Mouse (Mus musculus) midbrain, embryonic 15.5 days (tissue): ENCODE results near the gene E2f4. TPM values are rescaled to one million over a fixed set of nuclear protein-coding genes. Genes with fewer than 3 reads are reported as not detected.

Experiments used
- ATAC-seq: fragments of 200-750 bp; cut with Nextera tagmentation; replicated peaks from 2 replicates; pipeline ENCODE4 v1.8.0; 2017; ENCODE audit warnings: moderate TSS enrichment
- H3K27ac ChIP-seq: fragments of 300-500 bp; sonication (generic); 2 replicates; pipeline ENCODE4 v1.5.1; 2015; ENCODE audit warnings: mild to moderate bottlenecking, inconsistent platforms
- H3K27me3 ChIP-seq: fragments of 300-500 bp; sonication (generic); replicated peaks from 2 replicates; pipeline ENCODE4 v1.6.1; 2015; ENCODE audit warnings: inconsistent platforms
- H3K36me3 ChIP-seq: fragments of 300-500 bp; sonication (generic); replicated peaks from 2 replicates; pipeline ENCODE4 v1.6.1; 2015; ENCODE audit warnings: inconsistent platforms
- H3K4me1 ChIP-seq: fragments of 300-500 bp; sonication (generic); 2 replicates; pipeline ENCODE4 v1.6.1; 2015; ENCODE audit warnings: inconsistent platforms
- H3K4me2 ChIP-seq: fragments of 300-500 bp; sonication (generic); 2 replicates; pipeline ENCODE4 v1.6.1; 2015; ENCODE audit warnings: inconsistent platforms, mild to moderate bottlenecking, moderate library complexity
- H3K4me3 ChIP-seq: fragments of 300-500 bp; sonication (generic); 2 replicates; pipeline ENCODE4 v1.5.1; 2015; ENCODE audit warnings: mild to moderate bottlenecking, inconsistent platforms
- H3K9ac ChIP-seq: fragments of 300-500 bp; sonication (generic); 2 replicates; pipeline ENCODE4 v1.6.1; 2015; ENCODE audit warnings: mild to moderate bottlenecking, inconsistent platforms
- H3K9me3 ChIP-seq: fragments of 300-500 bp; sonication (generic); 2 replicates; pipeline ENCODE4 v1.6.1; 2016; ENCODE audit warnings: inconsistent platforms
- WGBS: fragments of 180-500 bp; shearing (Covaris S2); methylation state at CpG from one replicate; pipeline ENCODE4 v1.1.7; 2015; ENCODE audit warnings: mixed read lengths; 5-methylcytosine and 5-hydroxymethylcytosine counted together
- polyA plus RNA-seq: library from polyadenylated mRNA; unstranded; fragments of >200 nt; fragmentation: Nextera tagmentation; extraction: Ambion mirVana; gene quantifications from 2 replicates; pipeline ENCODE4 v1.2.1, GENCODE M21; 2015

The E2f4 gene
- polyA plus RNA-seq, 1 experiment from 2014 or later = 45.3 TPM

- Histone ChIP-seq H3K9ac (no peak overlapping the region), H3K27me3 (no peaks in the 10 kb centered on the region), H3K4me1 (no peaks in the 10 kb centered on the region), H3K36me3 (0 out of 2 replicates have a peak, but pooled peaks cover 4% of the 10 kb centered on the region), H3K4me3 (peak overlapping the region; percentile 18), H3K9me3 (no peaks in the 10 kb centered on the region), H3K27ac (no peak overlapping the region), H3K4me2 (0 out of 2 replicates have a peak overlapping the region, but pooled peaks have one; percentile 1)
- 50% methylated on average over 32 of the region's 32 CpGs for WGBS
- ATAC-seq = peak; percentile 33
These were observed 39.1 kb downstream of the E2f4 start for GRCm38 (mm10) chr8:105336373-105337130.

- no peaks in the 10 kb centered on the region for H3K36me3 ChIP-seq
- no peak overlapping the region for H3K4me3 ChIP-seq
- H3K27me3 ChIP-seq = no peaks in the 10 kb centered on the region
- H3K9ac ChIP-seq = no peak overlapping the region
- no peak overlapping the region for H3K27ac ChIP-seq
- ATAC-seq = no peak
- H3K4me1 ChIP-seq = no peaks in the 10 kb centered on the region
- 70% methylated on average over 4 of the region's 4 CpGs for WGBS
- no peaks in the 10 kb centered on the region for H3K9me3 ChIP-seq
- no peak overlapping the region for H3K4me2 ChIP-seq
These were observed 41.5 kb downstream of the E2f4 start for GRCm38 (mm10) chr8:105338992-105339391.

- Histone ChIP-seq H3K4me2 (no peak overlapping the region), H3K27me3 (no peaks in the 10 kb centered on the region), H3K4me3 (no peak overlapping the region), H3K9me3 (no peaks in the 10 kb centered on the region), H3K36me3 (no peaks in the 10 kb centered on the region), H3K4me1 (no peaks in the 10 kb centered on the region), H3K27ac (no peak overlapping the region), H3K9ac (no peak overlapping the region)
- no peak for ATAC-seq
- 84% methylated on average over 6 of the region's 6 CpGs for WGBS
These were observed 42.6 kb downstream of the E2f4 start for GRCm38 (mm10) chr8:105339886-105340635.

GRCm38 (mm10) chr8:105341399-105341798 is 43.9 kb downstream of the E2f4 start:
- WGBS = 43% methylated on average over 8 of the region's 8 CpGs
- no peaks in the 10 kb centered on the region for H3K9me3 ChIP-seq
- H3K4me3 ChIP-seq = no peak overlapping the region
- no peak for ATAC-seq
- no peak overlapping the region for H3K4me2 ChIP-seq
- 0 out of 2 replicates have a peak, but pooled peaks cover under 1% of the 10 kb centered on the region for H3K27me3 ChIP-seq
- no peak overlapping the region for H3K9ac ChIP-seq
- 0 out of 2 replicates have a peak, but pooled peaks cover under 1% of the 10 kb centered on the region for H3K4me1 ChIP-seq
- no peak overlapping the region for H3K27ac ChIP-seq
- H3K36me3 ChIP-seq = no peaks in the 10 kb centered on the region

- ATAC-seq = no peak
- H3K9me3 ChIP-seq = no peaks in the 10 kb centered on the region
- no peak overlapping the region for H3K4me3 ChIP-seq
- peaks cover 14% of the 10 kb centered on the region for H3K4me1 ChIP-seq
- 86% methylated on average over 4 of the region's 4 CpGs for WGBS
- no peak overlapping the region for H3K4me2 ChIP-seq
- H3K27ac ChIP-seq = no peak overlapping the region
- peaks cover 14% of the 10 kb centered on the region for H3K27me3 ChIP-seq
- H3K36me3 ChIP-seq = no peaks in the 10 kb centered on the region
- H3K9ac ChIP-seq = no peak overlapping the region
These were observed 45.3 kb downstream of the E2f4 start for GRCm38 (mm10) chr8:105342768-105343167.

- Histone ChIP-seq H3K9ac (no peak overlapping the region), H3K27ac (no peak overlapping the region), H3K27me3 (peaks cover 14% of the 10 kb centered on the region), H3K4me2 (no peak overlapping the region), H3K36me3 (no peaks in the 10 kb centered on the region), H3K4me3 (no peak overlapping the region), H3K9me3 (no peaks in the 10 kb centered on the region), H3K4me1 (peaks cover 20% of the 10 kb centered on the region)
- no peak for ATAC-seq
- WGBS = 78% methylated on average over 8 of the region's 8 CpGs
These were observed 46.5 kb downstream of the E2f4 start for GRCm38 (mm10) chr8:105343791-105344574.

GRCm38 (mm10) chr8:105345061-105345975 is 47.9 kb downstream of the E2f4 start:
- Histone ChIP-seq H3K4me2 (no peak overlapping the region), H3K9ac (no peak overlapping the region), H3K36me3 (no peaks in the 10 kb centered on the region), H3K4me3 (no peak overlapping the region), H3K4me1 (peaks cover 30% of the 10 kb centered on the region), H3K9me3 (no peaks in the 10 kb centered on the region), H3K27me3 (peaks cover 14% of the 10 kb centered on the region), H3K27ac (no peak overlapping the region)
- 72% methylated on average over 7 of the region's 7 CpGs for WGBS
- no peak for ATAC-seq

GRCm38 (mm10) chr8:105346611-105347427 is 49.4 kb downstream of the E2f4 start:
- H3K4me2 ChIP-seq = peak overlapping the region; percentile 98
- H3K4me3 ChIP-seq = peak overlapping the region; percentile 69
- H3K4me1 ChIP-seq = peaks cover 40% of the 10 kb centered on the region
- no peak overlapping the region for H3K27ac ChIP-seq
- no peaks in the 10 kb centered on the region for H3K9me3 ChIP-seq
- peak; percentile 28 for ATAC-seq
- no peak overlapping the region; the same call in 1 of the 2 replicates for H3K9ac ChIP-seq
- no peaks in the 10 kb centered on the region for H3K36me3 ChIP-seq
- WGBS = 2% methylated on average over 34 of the region's 34 CpGs
- peaks cover 14% of the 10 kb centered on the region for H3K27me3 ChIP-seq

GRCm38 (mm10) chr8:105347428-105348221 is 50.2 kb downstream of the E2f4 start, which contains the start of gene Fhod1:
Gene Fhod1, minus strand, starts transcription at chr8:105347953.
- Histone ChIP-seq H3K4me1 (peaks cover 40% of the 10 kb centered on the region), H3K27me3 (peaks cover 14% of the 10 kb centered on the region), H3K4me3 (peak within 1 kb of the TSS; percentile 69), H3K4me2 (peak within 1 kb of the TSS; percentile 98), H3K9me3 (no peaks in the 10 kb centered on the region), H3K9ac (peak within 1 kb of the TSS; percentile 69), H3K36me3 (no peaks in the 10 kb centered on the region), H3K27ac (peak within 1 kb of the TSS; percentile 80)
- peak; percentile 86 for ATAC-seq
- WGBS = under 1% methylated on average over 53 of the region's 53 CpGs

- Histone ChIP-seq H3K4me1 (peaks cover 40% of the 10 kb centered on the region), H3K27ac (peak within 1 kb of the TSS; percentile 80), H3K36me3 (no peaks in the 10 kb centered on the region), H3K4me3 (peak within 1 kb of the TSS; percentile 69), H3K9ac (peak within 1 kb of the TSS; percentile 69), H3K4me2 (peak within 1 kb of the TSS; percentile 98), H3K9me3 (no peaks in the 10 kb centered on the region), H3K27me3 (peaks cover 14% of the 10 kb centered on the region)
- WGBS = under 1% methylated on average over 34 of the region's 34 CpGs
- ATAC-seq = peak; percentile 28
These were observed 51.1 kb downstream of the E2f4 start, which contains the start of gene Slc9a5 for GRCm38 (mm10) chr8:105348450-105349095. Gene Slc9a5, plus strand, starts transcription at chr8:105348843.
